Mouse (Mus musculus): ENCODE measurements around the gene Vmn1r219.
"Not testable (repeated sequence)": the region's sequence is repeated elsewhere in the genome, so short reads cannot be mapped to it uniquely, and the experiment has no call there.

Vmn1r219 gene

DNA sequence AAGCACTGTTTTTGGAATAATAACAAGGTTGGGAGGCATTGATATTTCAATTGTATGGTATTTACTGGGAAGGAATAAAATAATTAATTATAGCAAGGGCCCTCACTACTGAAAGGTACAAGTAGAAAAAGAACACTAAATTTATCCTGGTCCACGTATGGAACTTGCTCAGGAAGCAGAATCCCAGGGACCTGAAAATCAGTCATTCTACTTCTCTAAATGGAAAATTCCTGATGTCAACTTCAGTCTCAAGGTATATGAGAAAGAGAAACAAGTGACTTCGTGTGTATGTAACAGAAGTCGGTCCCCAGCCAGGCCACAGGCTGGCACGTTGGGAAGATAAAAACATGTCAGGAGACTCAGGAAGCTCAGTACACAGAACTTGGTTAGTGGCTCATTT is at the start of gene Vmn1r219:
Gene Vmn1r219 (plus strand): TSS at position 301 of the 400 bp plus-strand sequence.
- DNase-seq (ENCODE audit: extremely low spot score, low read depth, low spot score), result no peak

DNA sequence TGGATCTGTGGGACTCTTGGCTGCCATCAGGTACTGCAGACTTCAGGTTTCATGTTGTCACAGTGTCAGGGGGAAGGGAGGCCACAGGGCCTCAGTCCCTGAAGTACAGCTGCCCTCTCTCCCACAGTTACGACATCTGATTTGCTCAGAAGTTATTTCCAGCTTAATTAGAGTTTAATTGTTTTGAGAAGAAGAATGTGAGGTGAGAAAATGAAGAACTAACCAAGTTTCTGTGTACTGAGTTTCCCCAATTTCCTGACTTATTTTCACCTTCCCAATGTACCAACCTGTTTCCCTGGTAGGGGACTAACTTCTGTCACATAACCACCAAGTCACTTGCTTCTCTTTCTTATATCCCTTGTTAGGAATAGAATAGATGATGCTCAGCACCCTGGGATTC is 41.0 kb upstream of the Vmn1r219 start, which contains the start of gene Vmn1r217:
Gene Vmn1r217 (minus strand): TSS at position 101 of the 400 bp plus-strand sequence.
- not testable (repeated sequence) for DNase-seq (ENCODE audit: extremely low spot score, low read depth, low spot score)

DNA sequence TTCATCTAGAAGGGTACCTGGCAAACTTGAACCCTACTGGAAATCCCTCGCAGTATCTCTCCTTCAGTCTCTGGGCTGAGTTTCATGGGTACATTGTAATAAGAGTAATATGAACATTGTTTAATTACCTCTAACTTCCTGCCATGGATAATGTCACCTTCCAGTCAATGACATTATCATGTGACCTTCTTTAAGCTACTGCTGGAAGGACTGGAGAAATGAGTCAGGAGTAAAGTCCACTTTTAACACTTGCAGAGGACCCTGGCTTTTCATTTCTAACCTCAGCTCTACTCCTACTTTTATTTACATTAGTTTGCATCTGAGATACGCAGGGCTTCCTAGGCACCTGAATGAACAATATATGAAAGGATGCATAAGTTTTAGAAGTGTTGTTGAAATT is 38.5 kb upstream of the Vmn1r219 start:
- DNase-seq (ENCODE audit: extremely low spot score, low read depth, low spot score), result no peak

DNA sequence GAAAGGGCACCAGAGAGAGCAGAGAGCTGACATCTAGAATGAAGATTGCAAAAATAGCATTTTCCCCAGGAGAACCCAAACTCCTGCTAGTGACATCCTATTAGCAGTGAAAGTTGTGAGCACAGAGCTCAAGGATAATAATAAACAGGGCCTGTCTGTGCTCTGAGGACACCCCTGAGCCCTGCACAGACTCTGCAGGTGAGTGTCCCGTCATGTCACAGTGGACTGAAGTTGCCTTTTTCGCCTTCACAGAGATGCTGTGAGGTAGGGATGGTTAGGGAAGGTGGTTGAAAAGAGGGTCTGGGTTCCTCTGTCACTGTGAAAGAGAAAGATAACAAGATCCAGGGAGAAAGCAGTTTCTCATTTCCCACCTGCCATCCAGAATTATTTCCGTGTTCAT is 26.0 kb upstream of the Vmn1r219 start, which contains the start of gene Vmn1r218:
Gene Vmn1r218 (plus strand): TSS at position 57 of the 400 bp plus-strand sequence.
- no peak for DNase-seq (ENCODE audit: extremely low spot score, low read depth, low spot score)

DNA sequence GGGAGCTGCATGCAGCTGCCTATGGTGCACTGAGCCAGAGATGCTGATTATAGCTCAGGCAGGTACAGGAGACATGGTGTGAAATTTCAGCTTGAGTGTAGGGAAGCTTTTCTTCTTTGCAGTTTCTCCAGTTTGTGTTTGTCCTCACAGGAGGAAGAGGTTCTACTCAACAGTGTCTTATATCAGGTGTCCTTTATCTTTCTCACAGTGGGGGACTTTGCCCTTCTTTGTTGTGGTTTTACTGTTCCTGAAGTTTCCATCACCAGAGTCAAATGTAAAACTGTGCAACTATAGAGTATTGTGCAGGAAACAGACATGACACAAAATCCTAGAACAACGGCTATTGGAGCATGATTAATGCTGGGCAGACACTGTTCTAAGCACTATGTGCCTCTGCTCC is 25.6 kb upstream of the Vmn1r219 start:
- no peak for DNase-seq (ENCODE audit: extremely low spot score, low read depth, low spot score)

DNA sequence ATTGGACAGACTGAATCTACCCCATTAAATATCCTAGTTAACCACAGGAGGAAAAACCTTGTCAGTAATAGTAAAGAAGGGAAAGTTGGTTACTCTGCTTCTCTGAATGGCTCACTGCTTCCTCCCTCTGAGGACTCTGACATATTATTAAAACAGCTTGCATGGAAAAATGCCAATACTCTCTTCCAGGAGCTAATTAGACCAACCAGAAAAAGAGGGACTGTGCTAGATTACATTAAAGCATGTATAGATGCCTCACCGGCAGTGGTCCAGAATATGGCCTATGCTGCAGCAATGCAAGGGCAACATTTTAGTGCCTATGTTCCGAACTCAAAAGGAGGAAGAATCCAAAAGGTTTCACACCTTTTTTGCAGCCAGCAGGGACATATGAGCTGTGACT is 20.2 kb upstream of the Vmn1r219 start:
- no peak for DNase-seq (ENCODE audit: extremely low spot score, low read depth, low spot score)

DNA sequence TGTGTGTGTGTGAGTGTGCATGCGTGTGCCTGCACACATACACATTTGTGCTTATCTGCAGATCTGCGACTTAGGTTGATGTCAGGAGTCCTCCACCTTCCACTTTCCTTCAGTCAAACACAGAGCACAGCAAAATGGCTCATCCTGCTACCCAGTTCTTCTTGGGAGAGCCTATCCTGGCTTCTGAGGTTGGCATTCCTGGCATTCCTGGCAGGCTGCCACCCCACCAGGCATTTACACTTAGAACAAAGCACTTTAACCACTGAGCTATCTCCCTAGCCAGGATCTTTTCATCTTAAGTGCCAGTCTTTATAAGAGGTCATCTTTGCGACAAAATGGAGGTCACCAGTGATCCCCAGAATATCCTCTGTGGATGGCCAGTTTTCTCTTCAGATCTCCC is 1.3 kb upstream of the Vmn1r219 start:
- DNase-seq (ENCODE audit: extremely low spot score, low read depth, low spot score), result no peak

DNA sequence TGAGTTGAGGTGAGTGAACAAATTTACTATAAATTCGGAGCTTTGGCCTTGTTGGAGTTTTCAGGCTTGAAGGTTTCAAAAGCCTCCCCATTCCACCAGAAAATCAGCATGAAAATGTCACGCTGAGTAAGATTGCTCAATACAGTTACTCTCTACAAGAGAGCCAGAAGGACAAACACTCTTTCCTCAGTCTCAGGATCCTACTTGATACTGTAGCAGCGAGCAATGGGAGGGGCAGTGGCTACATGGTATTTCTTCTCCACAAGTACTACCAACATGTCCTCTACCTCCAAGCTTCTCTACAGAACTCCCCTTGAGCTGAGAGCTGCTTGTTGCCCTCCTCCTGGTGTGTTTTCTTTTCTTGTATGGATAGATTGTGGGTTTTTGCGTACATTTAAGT is 7.4 kb downstream of the Vmn1r219 start:
- not testable (repeated sequence) for DNase-seq (ENCODE audit: extremely low spot score, low read depth, low spot score)

DNA sequence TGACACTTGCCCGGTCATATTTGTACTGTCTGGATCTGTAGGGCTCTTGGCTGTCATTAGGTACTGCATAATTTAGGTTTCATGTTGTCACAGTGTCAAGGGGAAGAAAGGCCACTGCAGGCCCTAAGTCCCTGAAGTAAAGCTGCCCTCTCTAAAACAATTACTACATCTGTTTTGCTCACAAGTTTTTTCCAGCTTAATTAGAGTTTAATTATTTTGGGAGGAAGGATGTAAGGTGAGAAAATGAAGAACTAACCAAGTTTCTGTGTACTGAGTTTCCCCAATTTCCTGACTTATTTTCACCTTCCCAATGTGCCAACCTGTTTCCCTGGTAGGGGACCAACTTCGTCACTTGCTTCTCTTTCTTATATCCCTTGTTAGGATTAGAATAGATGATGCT is 28.8 kb downstream of the Vmn1r219 start, which contains the start of gene Vmn1r220:
Gene Vmn1r220 (minus strand): TSS at position 101 of the 400 bp plus-strand sequence.
- DNase-seq (ENCODE audit: extremely low spot score, low read depth, low spot score), result no peak

DNA sequence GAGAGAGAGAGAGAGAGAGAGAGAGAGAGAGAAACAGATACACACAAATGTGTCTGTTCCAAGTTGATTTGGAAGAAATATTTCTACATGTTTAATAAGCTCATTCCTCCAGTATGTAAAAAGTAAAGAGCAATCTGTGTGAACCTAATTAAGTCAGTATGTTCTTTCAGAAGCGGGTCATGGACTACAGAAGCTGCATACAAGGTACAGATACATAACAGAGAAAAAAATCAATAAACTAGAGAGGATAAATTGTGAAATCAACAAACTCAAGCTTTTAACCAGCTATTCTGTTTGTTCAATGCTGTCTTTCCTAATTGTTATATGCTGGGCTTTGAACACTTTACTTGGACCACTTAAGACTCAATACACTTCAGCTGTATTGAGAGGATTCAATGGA is 44.8 kb downstream of the Vmn1r219 start:
- not testable (repeated sequence) for DNase-seq (ENCODE audit: extremely low spot score, low read depth, low spot score)

DNA sequence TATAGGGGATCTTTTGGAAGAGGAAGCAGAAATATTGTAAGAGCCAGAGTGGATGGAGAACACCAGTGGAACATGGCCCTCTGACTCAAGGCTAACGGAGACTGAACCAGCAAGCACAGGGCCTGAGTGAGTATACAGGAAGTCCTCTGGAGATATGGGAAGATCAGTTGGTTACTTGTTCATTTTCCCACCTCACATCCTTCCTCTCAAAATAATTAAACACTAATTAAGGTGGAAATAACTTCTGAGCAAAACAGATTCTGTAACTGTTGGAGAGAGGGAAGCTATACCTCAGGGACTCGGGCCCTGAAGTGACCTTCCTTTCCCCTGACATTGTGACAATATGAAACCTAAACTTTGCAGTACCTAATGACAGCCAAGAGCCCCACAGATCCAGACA is 54.7 kb downstream of the Vmn1r219 start, which contains the start of gene Vmn1r221:
Gene Vmn1r221 (plus strand): TSS at position 301 of the 400 bp plus-strand sequence.
- not testable (repeated sequence) for DNase-seq (ENCODE audit: extremely low spot score, low read depth, low spot score)
